Mouse (Mus musculus) retina, postnatal 7 days (tissue): ENCODE measurements at regions not wholly inside any gene's neighbourhood (a gene's known extent, or its start where the extent isn't known, plus 50 kb on each side); places are given as distances from the start of the nearest gene placed in this dataset.

Experiments used
- DNase-seq: peaks from one replicate; pipeline ENCODE4 v3.0.0-alpha.2; 2012; ENCODE audit warnings: low read depth, low spot score

GRCm38 (mm10) chr2:174884232-174885225, 124.1 kb downstream of the Edn3 start:
- DNase-seq = no peak

- DNase-seq = no peak
Observed at GRCm38 (mm10) chr2:174892658-174893057, 117.4 kb upstream of the Gm14444 start.

- no peak for DNase-seq
Observed at GRCm38 (mm10) chr2:174897424-174897823, 112.6 kb upstream of the Gm14444 start.

- no peak for DNase-seq
Observed at GRCm38 (mm10) chr2:174899940-174900670, 109.9 kb upstream of the Gm14444 start.

- peak; percentile 36 for DNase-seq
Observed at GRCm38 (mm10) chr2:174900671-174900991, 109.4 kb upstream of the Gm14444 start.

- no peak for DNase-seq
Observed at GRCm38 (mm10) chr2:174901801-174902200, 108.2 kb upstream of the Gm14444 start.

- DNase-seq = no peak
Observed at GRCm38 (mm10) chr2:174903627-174904026, 106.4 kb upstream of the Gm14444 start.

GRCm38 (mm10) chr2:174905865-174906639, 104.0 kb upstream of the Gm14444 start:
- DNase-seq = peak; percentile 45

GRCm38 (mm10) chr2:174917146-174917905, 92.7 kb upstream of the Gm14444 start:
- peak; percentile 54 for DNase-seq

GRCm38 (mm10) chr2:174917975-174918374, 92.1 kb upstream of the Gm14444 start:
- no peak for DNase-seq

GRCm38 (mm10) chr2:174922208-174922607, 87.8 kb upstream of the Gm14444 start:
- no peak for DNase-seq

GRCm38 (mm10) chr2:174929718-174930117, 80.3 kb upstream of the Gm14444 start:
- no peak for DNase-seq

GRCm38 (mm10) chr2:174932137-174933012, 77.7 kb upstream of the Gm14444 start:
- DNase-seq = peak; percentile 77

- DNase-seq = no peak
Observed at GRCm38 (mm10) chr2:174933013-174933353, 77.1 kb upstream of the Gm14444 start.

GRCm38 (mm10) chr2:174936665-174937064, 73.4 kb upstream of the Gm14444 start:
- no peak for DNase-seq

GRCm38 (mm10) chr2:174937930-174938329, 72.1 kb upstream of the Gm14444 start:
- DNase-seq = no peak

- no peak for DNase-seq
Observed at GRCm38 (mm10) chr2:174942221-174942620, 67.8 kb upstream of the Gm14444 start.

GRCm38 (mm10) chr2:174948106-174948505, 61.9 kb upstream of the Gm14444 start:
- no peak for DNase-seq
